In the genomic region with DNA sequence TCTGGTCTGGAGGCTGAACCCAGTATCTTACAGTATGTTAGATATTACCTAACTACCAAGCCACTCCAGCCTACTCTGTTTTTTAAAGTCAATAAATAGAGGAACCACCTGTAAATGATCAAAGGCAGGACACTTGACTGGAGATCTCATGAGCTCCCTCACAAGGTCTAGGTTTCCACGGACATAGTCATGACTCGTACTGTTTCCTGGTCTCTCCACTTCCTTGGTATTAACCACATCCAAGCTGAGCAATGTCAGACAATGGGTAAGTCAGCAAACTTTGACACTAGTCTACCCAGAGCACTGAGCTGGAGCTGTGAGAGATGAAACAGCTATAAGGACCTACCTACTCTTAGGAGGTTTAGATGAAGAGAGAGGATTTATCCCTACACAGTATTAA, we compare ENCODE assay signal across 24 mouse cellular contexts. TPM values are rescaled to one million over a fixed set of nuclear protein-coding genes. Genes with fewer than 3 reads are reported as not detected.
A peak's percentile ranks its signal among the peaks of the same experiment; 100 is the strongest.
DNase-seq lines count a peak whose midpoint lies in the region; ATAC-seq and TF ChIP-seq lines count a peak whose summit lies in the region.
"Had no signal": no experiment of that assay in that cellular context is flagged by ENCODE, and none has a peak within 500 bp of the region (broad histone marks: within the 10 kb centered on the region; RNA-seq: fewer than 3 reads in every experiment).

No protein-coding gene starts in this region.

- H3K4me3 ChIP-seq in hindbrain, embryonic 16.5 days (ENCODE audit: low read length), result no peak overlapping the region
- H3K4me3 ChIP-seq in hindbrain, embryonic 12.5 days, result no peak overlapping the region
- no peak overlapping the region for H3K4me3 ChIP-seq in neural tube, embryonic 15.5 days (replicated peaks)
- H3K4me3 ChIP-seq: embryonic facial prominence, embryonic 13.5 days; forebrain, embryonic 13.5 days; heart, embryonic 12.5 days; intestine, embryonic 15.5 days had no signal

- H3K27me3 ChIP-seq in Patski, result no peaks in the 10 kb centered on the region
- H3K27me3 ChIP-seq in hindbrain, embryonic 16.5 days (replicated peaks; ENCODE audit: control insufficient read depth, insufficient read depth, low read length), result no peaks in the 10 kb centered on the region
- no peaks in the 10 kb centered on the region for H3K27me3 ChIP-seq in hindbrain, embryonic 12.5 days
- no peaks in the 10 kb centered on the region for H3K27me3 ChIP-seq in neural tube, embryonic 15.5 days (replicated peaks)
- H3K27me3 ChIP-seq: embryonic facial prominence, embryonic 13.5 days; forebrain, embryonic 13.5 days; heart, embryonic 12.5 days; intestine, embryonic 15.5 days had no signal

- H3K4me2 ChIP-seq in hindbrain, embryonic 16.5 days (ENCODE audit: low read length), result no peak overlapping the region
- H3K4me2 ChIP-seq in hindbrain, embryonic 12.5 days (replicated peaks), result no peak overlapping the region
- H3K4me2 ChIP-seq in neural tube, embryonic 15.5 days, result no peak overlapping the region
- H3K4me2 ChIP-seq: embryonic facial prominence, embryonic 13.5 days; forebrain, embryonic 13.5 days; heart, embryonic 12.5 days; intestine, embryonic 15.5 days had no signal

- DNase-seq in Patski (ENCODE audit: low read depth, low spot score), result no peak
- DNase-seq in adrenal gland, adult (ENCODE audit: inconsistent age in 2 of 2, low spot score in 1 of 2), result no peak
- DNase-seq: adrenal gland, postnatal 10 days; cerebellum, adult 11 months; cerebellum, adult 9-10 months; cerebellum, postnatal 25 days; forebrain, postnatal 0 days; gastrocnemius, postnatal 14 days had no signal

- 81% methylated on average over 2 of the region's 2 CpGs for WGBS in hindbrain, embryonic 16.5 days
- WGBS in hindbrain, embryonic 12.5 days, result 83% methylated on average over 2 of the region's 2 CpGs
- WGBS in neural tube, embryonic 15.5 days, result 85% methylated on average over 2 of the region's 2 CpGs

- no peaks in the 10 kb centered on the region for H3K9me3 ChIP-seq in hindbrain, embryonic 16.5 days (ENCODE audit: control insufficient read depth, low read length)
- H3K9me3 ChIP-seq in hindbrain, embryonic 12.5 days (replicated peaks), result no peaks in the 10 kb centered on the region
- no peaks in the 10 kb centered on the region for H3K9me3 ChIP-seq in neural tube, embryonic 15.5 days (replicated peaks)
- H3K9me3 ChIP-seq: embryonic facial prominence, embryonic 13.5 days; forebrain, embryonic 13.5 days; heart, embryonic 12.5 days; intestine, embryonic 15.5 days had no signal

- no peaks in the 10 kb centered on the region for H3K36me3 ChIP-seq in hindbrain, embryonic 16.5 days (ENCODE audit: control insufficient read depth, insufficient read depth, low read length)
- no peaks in the 10 kb centered on the region for H3K36me3 ChIP-seq in hindbrain, embryonic 12.5 days
- H3K36me3 ChIP-seq in neural tube, embryonic 15.5 days, result no peaks in the 10 kb centered on the region
- H3K36me3 ChIP-seq: embryonic facial prominence, embryonic 13.5 days; intestine, embryonic 15.5 days had no signal

- CTCF ChIA-PET in Patski (lab: Charles Lee), result interaction anchor here (1.0 to 1.3 kb wide), 4 partner anchors 11 to 49 kb away, joined by 3 to 6 read pairs (median 5); no protein-coding TSS in a partner anchor

- H3K9ac ChIP-seq in hindbrain, embryonic 16.5 days (ENCODE audit: low read depth, low read length), result no peak overlapping the region
- H3K9ac ChIP-seq in hindbrain, embryonic 12.5 days, result no peak overlapping the region
- H3K9ac ChIP-seq in neural tube, embryonic 15.5 days (replicated peaks), result no peak overlapping the region
- H3K9ac ChIP-seq: embryonic facial prominence, embryonic 13.5 days; forebrain, embryonic 13.5 days; forebrain, postnatal 0 days; heart, embryonic 12.5 days; intestine, embryonic 15.5 days had no signal

- H3K4me1 ChIP-seq in hindbrain, embryonic 16.5 days (ENCODE audit: control insufficient read depth, insufficient read depth, low read depth, low read length), result no peaks in the 10 kb centered on the region; the same call in 1 of the 2 replicates
- no peaks in the 10 kb centered on the region for H3K4me1 ChIP-seq in hindbrain, embryonic 12.5 days
- H3K4me1 ChIP-seq in neural tube, embryonic 15.5 days, result no peaks in the 10 kb centered on the region
- H3K4me1 ChIP-seq: embryonic facial prominence, embryonic 13.5 days; forebrain, embryonic 13.5 days; heart, embryonic 12.5 days; intestine, embryonic 15.5 days had no signal

- POLR2A ChIA-PET in Patski (lab: Charles Lee), result interaction anchor here (0.5 to 1.5 kb wide), 4 partner anchors 17 to 272 kb away, joined by 3 to 5 read pairs (median 4); no protein-coding TSS in a partner anchor

- no peak overlapping the region for H3K27ac ChIP-seq in hindbrain, embryonic 16.5 days (ENCODE audit: low read depth, low read length)
- no peak overlapping the region for H3K27ac ChIP-seq in hindbrain, embryonic 12.5 days
- H3K27ac ChIP-seq in neural tube, embryonic 15.5 days (replicated peaks), result no peak overlapping the region
- H3K27ac ChIP-seq: embryonic facial prominence, embryonic 13.5 days; forebrain, embryonic 13.5 days; hindbrain, postnatal 0 days; intestine, embryonic 15.5 days had no signal

- no peak for TF ChIP-seq CTCF in Patski (IDR thresholded peaks at IDR 0.05)

- peak; percentile 71 for ATAC-seq in Patski
- ATAC-seq in common myeloid progenitor, adult 5-6 weeks (replicated peaks; ENCODE audit: low read depth, poor library complexity, severe bottlenecking), result peak; percentile 53
- peak; percentile 20; the same call in 1 of the 2 replicates for ATAC-seq in megakaryocyte, adult 5-6 weeks (ENCODE audit: poor library complexity, severe bottlenecking)
- ATAC-seq in hindbrain, embryonic 16.5 days, result no peak
- ATAC-seq in hindbrain, embryonic 12.5 days (ENCODE audit: low FRiP score), result no peak
- ATAC-seq in neural tube, embryonic 15.5 days (ENCODE audit: low FRiP score), result no peak
- ATAC-seq: forebrain, embryonic 13.5 days; forebrain, postnatal 0 days; hindbrain, postnatal 0 days; intestine, embryonic 15.5 days had no signal

- in situ Hi-C loops in Patski (cut with MboI; ENCODE audit: low pct_unique_long_range_greater_than_20kb), result no loop called here

RNA-seq across cellular contexts. Expression of a gene that starts 31.1 kb away (rescaled TPM):
- 25.3 TPM for polyA plus RNA-seq in Patski (2021)
- 12.3 and 15.8 TPM in 2 replicates for total RNA-seq in common myeloid progenitor, adult 5-6 weeks (2017)
- total RNA-seq in megakaryocyte, adult 5-6 weeks (2015), result 7.1 and 8.6 TPM in 2 replicates
- total RNA-seq in megakaryocyte, adult 5-6 weeks (2017), result 20.6 and 23.8 TPM in 2 replicates
- 1.6 and 1.9 TPM in 2 replicates for polyA plus RNA-seq in hindbrain, embryonic 16.5 days (2015; fragmentation: Nextera tagmentation; extraction: Ambion mirVana)
- polyA plus RNA-seq in hindbrain, embryonic 12.5 days (2016; fragmentation: Nextera tagmentation; extraction: Ambion mirVana), result 2.9 and 3.4 TPM in 2 replicates
- 1.9 and 2.4 TPM in 2 replicates for polyA plus RNA-seq in neural tube, embryonic 15.5 days (2015; fragmentation: Nextera tagmentation; extraction: Ambion mirVana)

RNA-seq across cellular contexts. Expression of a gene that starts 46.6 kb away (rescaled TPM):
- polyA plus RNA-seq in Patski (2021), result 0.04 TPM
- not detected in 2 replicates for total RNA-seq in common myeloid progenitor, adult 5-6 weeks (2017)
- total RNA-seq in megakaryocyte, adult 5-6 weeks (2015), result not detected in 2 replicates
- not detected in 2 replicates for total RNA-seq in megakaryocyte, adult 5-6 weeks (2017)
- polyA plus RNA-seq in hindbrain, embryonic 16.5 days (2015; fragmentation: Nextera tagmentation; extraction: Ambion mirVana), result 0.04 TPM in 2 replicates
- polyA plus RNA-seq in hindbrain, embryonic 12.5 days (2016; fragmentation: Nextera tagmentation; extraction: Ambion mirVana), result not detected in 2 replicates
- 0.23 and 0.31 TPM in 2 replicates for polyA plus RNA-seq in neural tube, embryonic 15.5 days (2015; fragmentation: Nextera tagmentation; extraction: Ambion mirVana)
- total RNA-seq: gastrocnemius, adult 18-20 months; hindbrain, postnatal 0 days; MEL had no signal
- polyA plus RNA-seq: C2C12; forebrain, embryonic 13.5 days; gonadal fat pad, adult 2 months; heart, embryonic 16.5 days; hindbrain, embryonic 11.5 days; intestine, embryonic 15.5 days had no signal

Comparison
In these comparisons a context has a peak if more than half of its experiments do, and no peak if none do; other contexts are left out.
1. ATAC-seq: peak in Patski (single experiment), common myeloid progenitor, adult 5-6 weeks (single experiment) and megakaryocyte, adult 5-6 weeks (single experiment); none in hindbrain, embryonic 16.5 days (single experiment), hindbrain, embryonic 12.5 days (single experiment) and neural tube, embryonic 15.5 days (single experiment).